Mouse (Mus musculus) spleen, adult 2 months (tissue): ENCODE data around the gene Fmnl3.
"Not testable (repeated sequence)": the region's sequence is repeated elsewhere in the genome, so short reads cannot be mapped to it uniquely, and the experiment has no call there.

Source experiments
- CTCF ChIP-seq: fragments of 200-500 bp; IDR thresholded peaks from 2 replicates; pipeline ENCODE4 v1.5.1; 2011; ENCODE audit warnings: mild to moderate bottlenecking, inconsistent platforms; ENCODE audit not compliant: insufficient read depth, insufficient read length, insufficient replicate concordance; ENCODE audit errors: extremely low read depth
- POLR2A ChIP-seq: fragments of 200-500 bp; IDR thresholded peaks from 2 replicates; pipeline ENCODE4 v1.6.1; 2011; ENCODE audit warnings: low read depth, low read length, inconsistent platforms

DNA sequence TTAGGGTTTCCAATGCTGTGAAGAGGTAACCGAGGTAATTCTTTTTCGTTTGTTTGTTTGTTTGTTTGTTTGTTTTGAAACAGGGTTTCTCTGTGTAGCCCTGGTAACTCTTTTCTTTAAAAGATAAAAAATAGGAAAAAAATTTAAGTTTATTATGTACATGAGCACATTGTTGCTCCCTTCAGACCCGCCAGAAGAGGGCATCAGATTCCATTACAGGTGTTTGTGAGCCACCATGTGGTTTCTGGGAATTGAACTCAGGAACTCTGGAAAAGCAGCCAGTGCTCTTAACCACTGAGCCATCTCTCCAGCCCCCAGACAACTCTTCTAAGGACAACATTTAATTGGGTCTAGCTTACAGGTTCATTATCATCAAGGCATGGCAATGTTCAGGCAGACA, 15.8 kb upstream of the Fmnl3 start:
- TF ChIP-seq CTCF, POLR2A: not testable (repeated sequence)
